Mouse (Mus musculus) lung, postnatal 25 days (tissue): ENCODE measurements around the gene Cd247.

Experiments
- DNase-seq: peaks from one replicate; pipeline ENCODE4 v3.0.0; 2022; ENCODE audit warnings: low spot score

The Cd247 gene

DNA sequence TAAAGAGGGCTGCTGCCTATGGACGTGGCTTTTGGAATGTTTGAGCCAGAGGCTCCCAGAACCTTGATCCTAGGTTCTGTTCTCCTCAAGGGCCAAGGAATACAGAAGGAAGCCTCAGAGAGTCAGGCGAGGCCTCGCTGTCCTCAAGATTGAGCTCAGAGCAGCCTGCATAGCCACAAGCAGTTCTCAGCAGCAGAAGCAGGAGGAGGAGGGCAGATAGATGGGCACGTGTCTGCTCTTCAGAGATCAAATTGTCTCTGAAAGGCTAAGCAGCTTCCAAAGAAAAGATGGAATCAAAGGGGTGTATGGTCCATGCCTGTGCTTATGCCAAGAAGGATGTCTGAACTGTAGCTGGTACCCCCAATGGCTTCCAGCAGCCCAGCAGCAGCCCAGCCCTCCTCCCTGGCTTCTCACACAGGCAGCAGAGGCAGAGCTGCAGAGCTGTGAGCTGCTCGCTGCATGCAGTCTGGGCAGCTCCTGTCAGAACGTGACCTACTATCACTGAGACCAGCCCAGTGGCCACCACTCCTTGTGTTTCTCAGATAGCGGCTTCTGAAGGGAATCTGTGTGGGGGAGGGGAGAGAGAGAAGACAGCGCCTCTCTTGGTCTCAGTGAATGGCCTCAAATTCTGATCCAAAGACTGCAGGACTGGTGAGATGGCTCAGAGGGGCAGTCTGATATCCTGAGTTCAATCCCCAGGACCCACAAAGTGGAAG lies 29.8 kb downstream of the Cd247 start:
- DNase-seq, result no peak

DNA sequence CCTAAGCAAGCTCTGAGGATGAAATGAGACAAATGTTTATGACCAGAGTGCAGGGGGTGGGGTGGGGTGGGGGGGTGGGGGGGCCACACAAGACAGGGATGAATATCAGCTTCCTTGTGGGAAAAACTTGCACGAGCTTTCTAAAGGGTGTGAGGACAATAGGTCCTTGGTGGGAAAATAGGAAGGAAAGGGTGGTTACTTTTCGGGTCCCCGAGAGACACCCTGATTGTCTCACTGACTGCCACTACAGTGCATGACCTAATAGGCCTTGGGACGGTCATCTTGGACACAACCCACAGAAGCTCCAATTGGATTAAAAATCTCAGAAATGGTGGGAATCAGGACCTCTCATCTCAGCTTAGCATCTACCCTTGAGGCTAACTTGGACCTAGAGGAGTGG lies 30.7 kb downstream of the Cd247 start:
- no peak for DNase-seq

DNA sequence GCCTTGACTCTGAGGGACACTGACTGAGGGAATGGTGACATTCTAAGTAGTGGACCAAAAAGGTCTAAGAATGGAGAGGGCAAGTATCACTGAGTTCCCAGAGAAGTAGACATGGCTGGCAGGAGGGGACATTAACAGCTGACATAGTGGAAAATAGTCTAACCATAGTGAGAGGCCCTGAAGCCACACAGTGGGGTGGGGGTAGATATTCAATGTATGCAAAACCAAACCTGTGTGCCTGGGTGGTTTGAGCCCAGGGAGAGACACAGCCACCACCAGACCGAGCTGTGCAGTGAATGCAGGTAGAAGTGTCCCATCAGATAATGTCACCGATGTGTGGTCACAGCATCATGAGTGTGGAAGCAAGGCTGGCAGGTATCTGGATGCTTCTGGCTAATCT lies 33.5 kb downstream of the Cd247 start:
- no peak for DNase-seq

DNA sequence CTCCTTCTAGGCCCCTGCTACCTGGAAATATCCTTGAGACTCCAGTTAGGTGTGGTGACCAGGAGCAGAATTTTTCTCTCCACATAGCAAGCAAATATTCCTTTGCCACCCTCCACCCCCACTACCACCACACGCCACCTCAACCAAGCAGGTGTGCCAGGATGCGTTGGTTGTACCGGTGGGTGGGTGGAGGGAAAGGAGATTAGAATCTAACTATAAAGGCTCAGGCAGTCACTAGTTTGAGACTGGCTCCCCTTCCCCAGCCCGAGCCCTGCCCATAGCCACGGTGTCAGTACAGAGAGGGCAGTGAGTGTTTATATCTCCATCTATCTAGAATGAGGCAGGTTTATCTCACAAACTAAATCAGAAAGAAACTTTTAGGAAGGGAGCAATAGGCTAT lies 39.7 kb downstream of the Cd247 start:
- DNase-seq, result no peak

DNA sequence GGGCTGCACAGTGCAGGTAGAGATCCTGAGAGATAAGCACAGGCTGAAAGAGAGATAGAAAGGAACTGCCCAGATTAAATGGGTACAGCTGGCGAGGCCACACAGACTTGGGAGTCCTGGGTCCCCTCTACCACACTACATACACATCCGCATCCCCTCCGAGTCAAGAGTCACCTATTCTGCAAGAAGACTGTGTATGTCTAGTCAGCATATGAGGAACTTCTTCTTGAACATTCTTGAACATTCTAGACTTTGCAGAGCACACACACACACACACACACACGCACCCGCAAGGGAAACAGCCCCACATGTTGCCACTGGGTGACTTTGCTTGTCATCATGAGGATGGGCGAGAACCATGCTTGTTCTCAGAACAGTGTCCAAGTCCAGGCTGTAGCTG lies 40.1 kb downstream of the Cd247 start:
- DNase-seq, result no peak

DNA sequence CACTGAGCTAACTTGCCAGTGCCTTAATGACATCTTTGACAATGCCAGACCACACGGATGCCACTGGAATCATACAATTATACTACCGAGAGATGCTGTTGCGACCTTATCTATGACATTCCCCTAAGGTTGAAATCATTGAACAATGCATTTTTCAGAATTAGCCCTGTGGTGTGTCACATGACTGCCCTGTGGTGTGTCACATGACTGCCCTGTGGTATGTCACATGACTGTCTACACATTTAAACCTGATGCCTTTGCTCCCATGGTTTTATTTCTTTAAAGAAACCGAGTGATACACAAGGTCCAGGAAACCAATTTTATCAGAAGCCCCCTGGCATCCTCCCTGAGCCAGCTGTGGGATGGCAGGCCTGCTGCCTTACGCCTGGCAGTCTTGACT lies 41.4 kb downstream of the Cd247 start:
- no peak for DNase-seq

DNA sequence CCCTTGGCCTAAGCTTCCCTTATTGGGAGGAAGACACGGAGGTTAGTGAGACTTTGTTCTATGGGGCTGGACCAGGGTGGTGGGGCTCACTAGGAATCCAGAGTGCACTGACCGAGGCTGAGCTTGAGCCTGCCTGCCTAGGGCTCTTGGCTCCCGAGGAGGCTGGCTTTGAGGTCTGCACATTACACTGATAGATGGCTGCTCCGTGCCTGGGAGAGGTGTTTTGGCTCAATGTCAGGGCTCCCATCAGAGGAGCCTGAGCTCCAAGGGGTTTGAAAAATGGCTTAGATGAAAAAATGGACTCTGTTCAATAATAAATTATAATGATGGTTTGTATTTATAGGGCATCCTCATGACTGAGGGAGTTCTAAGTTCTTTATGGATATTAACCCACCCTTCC lies 44.8 kb downstream of the Cd247 start:
- no peak for DNase-seq

DNA sequence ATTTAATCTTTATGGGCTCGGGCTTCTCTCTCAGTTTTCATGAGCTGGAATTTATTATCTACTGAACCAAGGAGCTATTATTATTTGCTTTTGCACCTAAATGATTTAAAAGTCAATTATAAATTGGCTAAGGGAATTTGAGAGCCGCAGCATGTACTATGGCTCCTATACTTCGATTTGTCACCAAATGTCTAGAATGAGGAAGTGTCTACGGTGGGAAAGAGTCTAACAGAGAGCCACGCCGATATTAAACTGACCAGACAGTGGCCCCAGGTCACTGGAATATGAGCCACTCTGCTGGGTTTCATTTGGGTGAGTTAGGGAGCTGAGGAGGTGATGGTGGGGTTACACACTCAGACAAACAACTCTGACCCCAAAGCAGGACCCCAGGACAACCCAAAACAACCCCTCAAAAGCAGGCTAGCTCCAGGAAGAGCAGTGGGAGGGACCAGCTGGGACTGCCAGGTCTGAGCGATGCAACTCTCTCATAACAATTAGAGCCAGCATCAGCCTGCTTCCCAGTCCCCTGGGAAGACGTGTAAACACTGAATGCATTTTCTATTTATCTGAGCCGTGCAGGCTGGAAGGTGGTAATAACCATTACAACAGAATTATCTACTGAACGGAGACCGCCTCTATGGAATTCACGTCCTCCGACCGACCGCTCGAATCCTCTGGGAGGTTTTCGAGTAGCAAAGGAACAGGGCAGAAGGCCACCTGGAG lies 45.6 kb downstream of the Cd247 start:
- DNase-seq, result no peak

DNA sequence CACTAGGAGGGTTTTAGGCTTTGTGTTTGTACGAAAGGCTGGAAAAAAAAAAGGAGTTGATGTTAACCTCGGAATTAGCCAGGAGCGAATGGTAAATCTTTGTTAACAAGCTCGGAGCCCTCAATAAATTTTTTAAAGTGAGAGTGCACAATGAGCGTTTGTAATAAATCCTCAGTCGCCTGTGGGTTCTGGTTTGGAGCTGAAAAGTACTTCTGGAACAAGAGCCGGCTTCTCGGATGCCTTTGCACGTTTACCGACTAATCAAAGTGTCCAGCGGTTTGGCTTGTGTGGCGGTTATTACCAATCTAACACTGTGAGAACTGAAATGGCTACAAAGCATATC lies 46.1 kb downstream of the Cd247 start:
- no peak for DNase-seq

DNA sequence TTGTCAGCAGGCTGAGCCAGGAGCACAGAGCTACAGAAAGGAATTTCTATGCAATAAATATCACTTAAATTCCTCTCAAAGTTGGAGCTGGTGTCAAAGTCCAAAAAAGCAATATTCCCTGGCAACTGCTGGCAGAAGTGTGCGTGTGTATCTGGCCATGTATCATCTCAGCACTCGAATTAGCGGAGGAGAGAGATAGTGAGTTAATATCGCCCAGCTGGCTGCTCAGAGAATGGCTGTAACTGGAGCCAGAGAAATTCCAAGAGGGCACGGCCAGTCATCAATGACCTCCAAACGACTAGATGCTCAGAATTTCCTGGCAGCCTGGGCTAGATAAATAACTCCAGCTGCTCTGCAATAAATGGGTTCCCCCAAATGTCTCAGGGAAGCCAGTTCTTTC lies 48.0 kb downstream of the Cd247 start:
- DNase-seq, result no peak

DNA sequence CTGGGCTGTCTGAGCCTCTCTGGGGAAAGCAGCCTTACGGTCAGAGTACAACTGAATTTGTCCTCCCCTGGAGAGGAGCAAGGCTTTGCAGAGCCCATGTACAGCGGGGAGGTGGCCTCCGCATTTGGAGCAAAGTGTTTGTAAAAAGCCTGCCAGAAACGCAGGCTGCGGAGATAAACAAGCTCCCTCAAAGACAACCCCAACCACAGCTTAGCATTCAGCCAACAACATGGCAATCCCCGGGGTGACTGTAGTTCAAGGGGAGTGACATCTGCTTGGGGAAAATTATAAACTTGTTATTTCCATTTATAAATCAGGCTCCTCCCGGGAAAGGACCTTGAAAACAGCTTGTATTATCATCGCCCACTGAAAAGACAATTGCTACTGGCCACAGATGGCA lies 49.1 kb downstream of the Cd247 start:
- no peak for DNase-seq

DNA sequence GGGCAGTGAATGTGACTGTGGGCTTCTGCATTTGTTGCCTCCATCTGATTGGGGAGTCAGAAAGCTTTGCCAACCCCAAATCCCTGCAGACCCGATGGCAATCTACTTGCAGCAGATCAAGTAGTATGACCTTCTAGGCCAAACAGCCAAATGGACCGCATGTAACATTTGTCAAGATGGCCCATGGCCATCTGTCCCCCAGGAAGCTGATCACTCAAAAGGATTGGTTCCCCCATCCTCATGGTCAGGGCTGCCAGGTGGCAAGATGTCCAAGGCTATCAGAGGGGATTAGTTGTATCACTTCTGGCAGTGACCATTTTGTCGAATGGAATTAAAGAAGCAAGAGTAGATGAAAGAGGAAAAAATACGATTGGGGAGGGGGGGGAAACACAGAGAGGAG lies 50.7 kb downstream of the Cd247 start:
- DNase-seq, result no peak

DNA sequence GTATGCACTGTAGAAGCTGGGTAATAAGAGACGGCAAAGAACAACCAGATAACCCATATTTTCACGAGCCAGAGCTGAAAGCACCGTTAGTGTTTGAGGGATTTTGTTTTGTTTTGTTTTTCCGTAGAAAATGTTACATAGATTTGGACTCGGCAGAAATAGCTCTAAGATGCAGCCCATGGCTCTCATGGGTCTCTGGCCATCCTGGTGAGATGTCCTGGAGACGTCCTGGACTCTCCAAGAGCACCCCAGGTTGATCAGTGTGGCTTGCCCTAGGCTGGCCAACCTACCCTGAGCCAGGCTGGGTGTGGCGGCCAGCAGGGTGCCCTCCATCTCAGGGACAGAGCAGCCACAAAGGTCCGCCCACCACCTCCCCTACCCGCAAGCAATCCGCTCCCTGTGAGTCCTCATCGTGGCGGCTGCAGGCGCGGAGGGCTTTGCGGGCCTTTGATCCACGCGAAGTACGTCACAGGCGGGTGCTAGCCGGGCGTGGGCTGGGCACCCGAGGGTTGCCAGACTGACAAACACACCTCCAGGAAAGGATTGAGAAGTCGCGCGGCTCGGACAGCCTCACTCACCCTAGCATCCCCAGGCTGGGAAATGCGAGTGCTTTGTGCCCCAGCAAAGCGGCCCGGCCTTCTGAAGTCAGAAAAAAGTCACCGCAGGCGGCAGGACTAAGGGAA lies 52.2 kb downstream of the Cd247 start:
- no peak for DNase-seq

DNA sequence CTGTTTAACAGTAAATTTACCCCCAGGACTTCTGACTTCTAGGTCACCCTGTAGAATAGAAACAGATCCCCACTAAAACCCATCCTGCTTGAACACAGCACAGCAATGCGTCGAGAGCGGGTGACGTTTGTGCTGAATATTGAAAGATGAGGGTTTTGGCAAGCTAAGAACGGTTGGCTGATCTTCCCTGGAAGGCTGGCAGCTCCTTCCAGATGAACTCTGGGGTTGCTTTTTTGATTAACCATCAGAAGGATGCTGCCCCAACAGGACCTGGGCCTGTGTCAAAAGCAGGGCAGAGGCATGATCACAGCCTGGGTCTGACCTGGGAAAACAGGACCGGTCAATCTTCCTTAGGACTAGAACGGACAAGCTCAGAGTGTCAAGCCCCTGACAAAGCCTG lies 53.7 kb downstream of the Cd247 start:
- DNase-seq, result no peak

DNA sequence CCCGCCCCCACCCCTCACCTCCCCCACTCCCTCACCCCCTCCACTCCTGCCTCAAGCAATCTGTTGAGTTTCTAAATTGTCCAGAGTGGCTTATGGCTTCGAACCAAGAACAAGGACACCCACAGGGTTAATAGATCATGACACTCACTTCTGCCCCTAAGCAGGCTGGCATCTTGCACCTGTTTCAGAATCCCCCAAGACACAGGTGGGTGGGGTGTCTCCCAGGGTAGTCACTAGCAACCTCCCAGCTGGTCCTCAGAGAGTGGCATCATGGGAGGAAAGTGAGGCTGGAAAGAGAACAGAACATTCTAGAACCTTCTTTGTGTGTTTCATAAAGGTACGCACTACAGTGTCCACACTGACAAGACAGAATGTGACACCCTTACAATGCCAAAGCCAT lies 55.1 kb downstream of the Cd247 start:
- no peak for DNase-seq

DNA sequence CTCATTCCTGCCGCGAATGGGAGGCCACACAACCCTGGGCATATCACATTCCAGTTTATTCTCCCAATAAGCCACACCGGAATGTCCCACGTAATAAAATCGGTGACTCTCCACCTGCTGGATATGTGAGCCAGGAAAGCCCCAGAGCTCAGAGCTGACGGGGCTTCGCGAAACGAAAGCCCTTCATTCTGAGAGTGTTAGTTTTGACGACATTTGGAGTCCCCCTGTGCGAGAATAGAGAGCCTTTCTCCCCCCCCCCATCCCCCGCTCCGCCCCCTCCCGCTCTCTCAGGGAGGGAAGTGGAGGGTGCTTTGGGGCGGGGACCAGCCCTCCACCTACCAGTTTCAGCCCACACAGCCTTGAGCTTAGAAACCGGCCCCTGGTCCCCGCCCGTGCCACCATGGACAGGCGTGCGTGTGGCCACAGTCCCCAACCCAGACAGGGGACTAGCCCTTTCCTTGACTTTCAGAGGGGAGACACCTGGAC lies 56.0 kb downstream of the Cd247 start:
- no peak for DNase-seq

DNA sequence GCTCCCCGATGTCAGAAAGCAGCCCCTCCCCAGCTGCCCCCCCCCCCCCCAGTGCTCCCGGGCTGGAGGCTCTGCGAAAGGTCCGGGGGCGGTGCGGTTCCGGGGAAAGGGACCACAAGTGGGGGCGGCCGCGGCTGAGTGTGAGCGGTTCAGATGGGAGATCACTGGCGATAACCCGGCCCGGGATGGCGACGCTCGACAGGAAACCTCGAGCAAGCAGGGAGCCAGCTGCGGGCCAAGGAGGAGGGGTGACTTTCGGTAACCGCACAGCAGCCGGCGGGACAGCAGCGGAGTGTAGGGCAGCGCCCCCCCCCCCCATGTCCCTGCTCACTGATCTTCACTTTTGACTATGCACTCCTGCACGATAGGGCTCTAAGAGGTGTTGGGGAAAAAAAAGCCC lies 56.5 kb downstream of the Cd247 start:
- DNase-seq, result peak; percentile 42

DNA sequence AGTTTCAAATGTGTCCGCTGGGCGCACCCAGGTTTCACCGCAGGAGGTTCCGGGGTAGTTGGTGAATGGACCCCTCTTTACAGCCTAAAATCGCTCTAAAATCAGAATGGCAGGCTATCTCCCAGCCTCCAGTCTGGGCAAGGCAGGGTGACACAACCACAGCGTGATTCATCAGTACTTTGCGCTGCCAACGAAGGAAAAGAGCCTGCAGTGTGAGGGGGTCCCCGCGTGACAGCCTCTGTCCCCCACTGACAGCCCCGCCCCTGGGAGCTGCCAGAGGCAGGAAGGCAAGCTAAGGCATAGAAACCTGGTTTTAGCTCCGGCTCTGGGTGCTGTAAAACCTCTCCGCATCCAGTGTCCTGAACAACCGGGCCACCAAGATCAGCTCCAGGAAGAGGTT lies 56.9 kb downstream of the Cd247 start:
- peak; percentile 17 for DNase-seq

DNA sequence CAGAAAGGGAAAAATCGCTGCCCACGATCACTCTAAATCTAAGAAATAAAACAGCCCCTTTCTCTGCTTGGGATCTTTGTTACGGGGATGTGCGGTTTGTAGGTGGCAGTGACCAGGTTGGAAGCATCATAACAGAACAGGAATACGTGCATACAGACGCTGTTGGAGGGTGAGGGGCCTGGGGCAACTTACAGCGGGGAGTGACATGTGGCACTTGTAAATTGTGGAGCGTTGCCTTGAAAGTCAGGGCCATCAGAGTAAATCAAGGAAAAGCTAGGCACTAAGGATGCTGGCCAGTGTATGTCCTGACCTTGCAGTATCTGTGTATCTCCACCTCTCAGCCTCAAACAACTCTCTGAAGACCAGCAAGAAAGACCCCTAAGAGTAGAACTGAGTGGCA lies 59.9 kb downstream of the Cd247 start:
- DNase-seq, result no peak

DNA sequence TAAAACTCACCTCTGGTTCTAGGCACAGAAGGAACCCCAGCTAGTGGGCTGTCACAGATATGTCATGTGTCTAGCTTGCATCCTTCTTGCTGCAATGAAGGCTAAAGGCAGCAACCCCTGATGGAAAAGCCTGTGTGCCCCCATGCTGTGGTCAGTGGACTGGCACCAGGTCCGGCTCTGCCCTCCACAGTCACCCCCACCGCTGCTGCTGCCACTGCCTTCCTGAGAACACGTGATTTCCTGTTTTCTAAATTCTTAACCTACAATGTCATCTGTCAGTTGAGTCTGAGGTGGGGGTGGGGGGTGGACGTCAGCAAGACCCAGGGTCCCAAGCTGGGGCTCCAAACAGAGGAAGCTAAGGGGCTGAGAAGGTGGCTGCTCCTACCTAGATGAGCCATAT lies 60.4 kb downstream of the Cd247 start:
- peak; percentile 45 for DNase-seq

DNA sequence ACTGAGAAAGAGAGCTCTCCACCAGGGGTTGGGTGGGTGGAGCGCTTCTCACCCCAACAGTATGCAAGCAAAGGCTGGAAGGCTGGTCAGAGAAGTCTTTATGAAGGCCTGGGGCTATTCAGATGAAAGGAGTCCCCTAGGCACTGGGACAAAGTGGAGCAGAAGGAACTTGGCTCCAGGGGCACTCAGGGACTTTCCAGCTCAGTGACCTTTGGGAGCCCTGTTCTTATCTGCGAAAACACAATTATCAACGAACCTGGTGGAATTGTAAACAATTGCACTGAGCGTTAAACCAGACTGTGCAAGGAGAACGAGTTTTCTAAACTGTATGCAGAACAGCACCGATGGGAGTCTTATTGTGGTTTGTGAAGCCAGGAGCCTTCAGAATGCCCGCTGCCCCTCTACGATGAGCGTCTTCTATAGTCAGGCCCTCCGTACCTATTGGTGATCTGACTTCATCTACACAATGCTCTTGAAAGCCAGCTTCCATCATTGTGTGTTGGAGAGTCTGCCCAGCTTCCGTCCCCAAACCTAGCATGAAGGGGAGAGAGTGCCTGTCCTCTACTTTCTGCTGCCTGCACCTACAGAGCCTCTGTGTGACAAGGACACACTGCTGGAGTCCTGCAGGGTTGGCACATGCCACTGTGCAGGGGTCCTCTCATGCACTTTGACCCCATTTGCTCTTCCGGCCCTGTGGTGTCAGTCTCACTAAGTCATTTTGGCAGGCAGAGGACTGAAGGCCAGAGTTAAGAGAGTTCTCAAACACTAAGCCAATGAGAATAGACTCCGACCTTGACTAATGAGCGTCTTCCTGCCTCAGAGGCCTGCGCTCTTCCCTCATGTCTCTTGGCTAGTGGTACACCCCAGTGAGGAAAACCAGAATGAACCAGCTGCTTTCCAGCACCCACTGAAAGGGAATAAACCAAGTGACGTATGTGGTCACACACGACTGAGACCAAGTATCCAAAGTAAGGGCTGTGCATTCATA lies 61.3 kb downstream of the Cd247 start:
- no peak for DNase-seq

DNA sequence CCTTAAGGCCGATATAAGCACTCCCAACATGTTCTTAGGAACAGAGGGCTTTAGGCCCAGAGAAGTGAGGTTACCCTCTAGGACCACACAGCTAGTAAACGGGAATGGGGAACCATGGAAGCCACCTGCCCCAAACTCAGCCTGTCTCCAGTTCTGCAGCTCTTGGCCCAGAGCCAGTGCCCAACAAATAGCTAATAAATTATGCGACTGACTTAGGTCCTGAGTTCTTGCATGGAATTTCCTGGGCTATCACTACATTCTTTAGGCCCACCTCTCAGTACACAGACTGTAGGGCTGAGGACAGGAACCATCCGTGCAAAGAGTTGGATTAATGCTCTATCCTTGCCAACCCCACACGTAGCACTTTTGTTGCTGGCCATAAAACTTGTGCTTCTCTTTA lies 63.6 kb downstream of the Cd247 start:
- DNase-seq, result no peak
